Mouse (Mus musculus): ENCODE measurements around the gene Nectin2. TPM values are rescaled to one million over a fixed set of nuclear protein-coding genes. Genes with fewer than 3 reads are reported as not detected.

Nectin2 gene
- polyA plus RNA-seq, 1 experiment from 2014 or later, result 89.0 TPM

DNA sequence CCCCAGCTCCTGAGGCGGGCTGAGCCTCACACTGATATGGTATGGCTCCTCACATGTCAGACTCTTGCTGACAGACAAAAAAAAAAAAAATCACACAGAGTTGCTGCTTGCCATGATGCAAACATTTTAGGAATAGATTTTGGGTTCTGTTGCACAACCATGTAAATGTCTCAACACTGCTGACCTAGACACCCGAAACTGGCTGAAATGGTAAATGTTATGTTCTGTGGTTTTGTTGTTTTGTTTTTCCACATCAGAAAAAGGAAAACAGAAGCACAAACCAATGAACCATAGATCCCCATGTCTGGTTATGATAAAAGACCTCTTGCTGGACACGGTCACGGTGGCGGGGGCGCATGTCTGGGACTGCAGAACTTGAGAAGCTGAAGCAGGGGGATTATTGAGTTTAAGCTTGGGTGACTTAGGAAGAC, 66.5 kb downstream of the Nectin2 start:
- H3K4me3 ChIP-seq, result no peak overlapping the region
- H3K27me3 ChIP-seq (ENCODE audit: insufficient read depth, poor library complexity, severe bottlenecking), result no peaks in the 10 kb centered on the region
- no peak for DNase-seq (ENCODE audit: low spot score)
- H3K36me3 ChIP-seq, result no peaks in the 10 kb centered on the region
- H3K27ac ChIP-seq, result no peak overlapping the region
- WGBS, result 80% methylated on average over 6 of the region's 6 CpGs
- no peaks in the 10 kb centered on the region for H3K9me3 ChIP-seq
- no peaks in the 10 kb centered on the region for H3K4me1 ChIP-seq (replicated peaks)

DNA sequence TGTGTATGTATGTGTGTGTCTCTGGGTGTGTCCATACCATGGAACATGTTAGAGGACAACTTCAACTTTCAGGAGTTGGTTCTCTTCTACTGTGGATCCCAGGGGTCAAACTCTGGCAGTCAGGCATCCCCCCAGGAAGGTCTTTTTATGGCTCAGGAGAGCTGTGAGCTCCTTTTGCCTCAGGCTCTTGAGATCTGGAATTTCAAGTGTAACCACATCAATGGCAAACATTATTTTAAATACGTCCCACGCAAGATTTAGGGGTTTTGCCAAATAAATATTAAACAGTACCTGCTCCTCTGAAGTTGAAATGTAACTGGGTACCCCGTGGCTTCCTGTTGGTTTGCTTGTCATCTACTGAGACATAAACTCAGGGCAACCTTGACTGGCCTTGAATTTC, 67.3 kb downstream of the Nectin2 start:
- H3K27me3 ChIP-seq (ENCODE audit: insufficient read depth, poor library complexity, severe bottlenecking), result no peaks in the 10 kb centered on the region
- H3K4me1 ChIP-seq (replicated peaks), result no peaks in the 10 kb centered on the region
- H3K9me3 ChIP-seq, result no peaks in the 10 kb centered on the region
- no peak for DNase-seq (ENCODE audit: low spot score)
- WGBS, result 85% methylated on average over 3 of the region's 3 CpGs
- H3K4me3 ChIP-seq, result no peak overlapping the region
- H3K27ac ChIP-seq, result no peak overlapping the region
- H3K36me3 ChIP-seq, result no peaks in the 10 kb centered on the region

DNA sequence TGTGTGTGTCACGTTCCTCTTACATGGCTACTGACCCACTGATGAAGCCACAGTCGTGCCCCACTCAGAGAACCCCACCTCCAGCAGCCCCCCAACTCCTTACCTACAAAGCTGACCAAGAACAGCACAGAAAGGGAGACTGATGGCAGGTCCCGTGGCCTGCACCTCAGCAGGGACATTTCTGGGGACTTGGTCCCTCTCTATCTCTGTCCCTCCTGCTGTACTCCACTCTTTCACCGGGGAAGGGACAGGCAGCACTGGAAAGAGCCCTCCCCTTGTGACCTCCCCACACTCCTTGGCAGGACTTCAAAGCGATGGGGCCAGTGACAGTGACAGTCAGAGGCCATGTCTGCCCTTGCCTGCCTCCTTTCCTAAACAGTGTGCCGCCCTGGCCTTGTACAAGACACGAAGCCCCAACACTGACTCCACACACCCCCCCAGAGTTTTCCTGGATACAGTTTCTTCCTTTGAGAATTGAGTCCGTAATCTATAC, 69.0 kb downstream of the Nectin2 start, which contains the start of the genes Gm44805 and Apoc4:
Gene Gm44805, minus strand, starts transcription at position 222 of the 493 bp plus-strand sequence.
Gene Apoc4, minus strand, starts transcription at position 278 of the 493 bp plus-strand sequence.
- no peaks in the 10 kb centered on the region for H3K4me1 ChIP-seq (replicated peaks)
- 64% methylated on average over 8 of the region's 8 CpGs for WGBS
- no peak within 1 kb of the TSS for H3K27ac ChIP-seq
- no peak for DNase-seq (ENCODE audit: low spot score)
- H3K27me3 ChIP-seq (ENCODE audit: insufficient read depth, poor library complexity, severe bottlenecking), result no peaks in the 10 kb centered on the region
- no peaks in the 10 kb centered on the region for H3K36me3 ChIP-seq
- H3K4me3 ChIP-seq, result no peak within 1 kb of the TSS
- no peaks in the 10 kb centered on the region for H3K9me3 ChIP-seq

DNA sequence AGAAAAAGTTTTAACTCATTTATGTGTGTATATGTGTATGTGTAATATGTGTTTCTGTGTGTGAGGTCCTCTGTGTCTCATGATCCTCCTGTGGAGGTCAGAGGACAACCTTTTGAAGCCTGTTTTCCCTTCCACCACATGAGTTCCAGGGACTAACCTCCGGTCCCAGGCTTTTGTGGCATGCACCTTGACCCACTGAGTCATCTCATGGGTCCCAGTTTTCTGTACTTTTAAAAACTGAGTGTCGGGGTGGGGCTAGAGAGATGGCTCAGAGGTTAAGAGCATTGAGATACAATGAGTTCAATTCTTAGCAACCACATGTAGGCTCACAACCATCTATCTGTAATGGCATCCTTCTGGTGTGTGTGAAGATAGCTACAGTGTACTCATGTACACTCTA, 69.6 kb downstream of the Nectin2 start:
- no peaks in the 10 kb centered on the region for H3K4me1 ChIP-seq (replicated peaks)
- H3K27me3 ChIP-seq (ENCODE audit: insufficient read depth, poor library complexity, severe bottlenecking), result no peaks in the 10 kb centered on the region
- H3K9me3 ChIP-seq, result no peaks in the 10 kb centered on the region
- H3K36me3 ChIP-seq, result no peaks in the 10 kb centered on the region
- WGBS, result 85% methylated on average over 2 of the region's 2 CpGs
- H3K4me3 ChIP-seq, result no peak overlapping the region
- DNase-seq (ENCODE audit: low spot score), result no peak
- H3K27ac ChIP-seq, result no peak overlapping the region

DNA sequence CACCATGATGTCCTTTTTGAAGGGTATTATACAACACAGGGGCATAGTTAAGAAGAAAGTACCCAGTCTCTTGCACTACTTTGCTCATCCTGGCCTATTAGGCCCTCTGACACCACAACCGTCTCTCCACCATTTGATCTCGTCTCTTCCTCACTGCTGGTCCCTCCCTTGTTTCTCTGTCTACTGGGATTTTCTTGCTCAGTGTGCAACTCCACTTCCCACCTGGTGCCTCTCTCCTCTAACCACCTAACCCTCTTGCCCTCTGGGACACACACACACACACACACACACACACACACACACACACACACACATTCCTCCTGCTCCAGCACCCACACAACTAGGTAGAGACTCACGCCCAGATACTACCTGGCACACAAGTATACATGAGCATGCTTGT, 71.4 kb downstream of the Nectin2 start:
- no peaks in the 10 kb centered on the region for H3K9me3 ChIP-seq
- no peaks in the 10 kb centered on the region for H3K36me3 ChIP-seq
- WGBS, result 91% methylated on average over 3 of the region's 3 CpGs
- H3K27ac ChIP-seq, result no peak overlapping the region
- no peak overlapping the region for H3K4me3 ChIP-seq
- no peaks in the 10 kb centered on the region for H3K27me3 ChIP-seq (ENCODE audit: insufficient read depth, poor library complexity, severe bottlenecking)
- H3K4me1 ChIP-seq (replicated peaks), result no peaks in the 10 kb centered on the region
- DNase-seq (ENCODE audit: low spot score), result no peak

DNA sequence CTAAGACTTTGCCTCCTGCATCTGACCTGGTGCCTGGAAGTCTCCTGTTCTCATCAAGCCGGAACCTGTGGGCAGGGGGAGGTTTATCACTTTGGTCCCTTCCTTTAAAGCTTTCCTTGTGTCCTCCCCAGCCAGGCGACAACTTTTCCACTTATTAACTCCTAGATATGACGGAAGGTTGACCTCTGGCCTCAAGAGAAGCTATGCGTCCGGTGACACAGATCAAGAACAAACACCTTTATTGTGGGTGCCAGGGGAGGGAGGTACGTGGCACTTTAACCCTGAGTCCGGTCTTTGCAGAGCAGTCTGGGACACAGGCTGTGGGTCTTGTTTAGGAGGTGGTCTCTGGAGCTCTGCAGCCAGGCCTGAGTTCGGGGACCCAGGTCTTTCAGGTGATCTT, 72.4 kb downstream of the Nectin2 start, which contains the start of gene Apoc2:
Gene Apoc2, minus strand, starts transcription at position 70 of the 400 bp plus-strand sequence.
- no peaks in the 10 kb centered on the region for H3K4me1 ChIP-seq (replicated peaks)
- H3K4me3 ChIP-seq, result no peak within 1 kb of the TSS
- H3K36me3 ChIP-seq, result no peaks in the 10 kb centered on the region
- WGBS, result 75% methylated on average over 8 of the region's 8 CpGs
- H3K27me3 ChIP-seq (ENCODE audit: insufficient read depth, poor library complexity, severe bottlenecking), result no peaks in the 10 kb centered on the region
- no peak within 1 kb of the TSS for H3K27ac ChIP-seq
- DNase-seq (ENCODE audit: low spot score), result no peak
- no peaks in the 10 kb centered on the region for H3K9me3 ChIP-seq

DNA sequence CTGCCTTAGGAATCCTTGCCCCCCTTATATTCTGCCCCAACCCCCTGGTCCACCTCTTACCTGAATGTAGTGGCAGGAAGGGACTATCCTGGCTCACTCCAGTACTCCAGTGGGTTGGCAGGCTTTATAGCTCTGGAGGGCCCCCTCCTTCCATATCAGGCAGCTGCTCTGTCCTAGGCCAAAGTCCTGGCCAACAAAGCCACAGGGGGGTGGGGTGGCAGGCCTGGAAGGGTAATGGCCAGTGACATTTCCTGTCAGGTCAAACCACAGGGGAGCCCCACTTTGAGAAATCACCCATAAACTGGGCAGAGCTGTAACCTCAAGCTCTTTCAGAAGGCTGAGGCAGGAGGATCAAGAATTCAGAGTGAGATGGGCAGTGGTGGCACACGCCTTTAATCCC, 73.6 kb downstream of the Nectin2 start:
- Histone ChIP-seq H3K36me3 (no peaks in the 10 kb centered on the region), H3K27me3 (ENCODE audit: insufficient read depth, poor library complexity, severe bottlenecking) (no peaks in the 10 kb centered on the region), H3K4me3 (no peak overlapping the region), H3K9me3 (no peaks in the 10 kb centered on the region), H3K4me1 (replicated peaks) (no peaks in the 10 kb centered on the region), H3K27ac (no peak overlapping the region)
- WGBS, result 82% methylated on average over 1 of the region's 1 CpGs
- no peak for DNase-seq (ENCODE audit: low spot score)

DNA sequence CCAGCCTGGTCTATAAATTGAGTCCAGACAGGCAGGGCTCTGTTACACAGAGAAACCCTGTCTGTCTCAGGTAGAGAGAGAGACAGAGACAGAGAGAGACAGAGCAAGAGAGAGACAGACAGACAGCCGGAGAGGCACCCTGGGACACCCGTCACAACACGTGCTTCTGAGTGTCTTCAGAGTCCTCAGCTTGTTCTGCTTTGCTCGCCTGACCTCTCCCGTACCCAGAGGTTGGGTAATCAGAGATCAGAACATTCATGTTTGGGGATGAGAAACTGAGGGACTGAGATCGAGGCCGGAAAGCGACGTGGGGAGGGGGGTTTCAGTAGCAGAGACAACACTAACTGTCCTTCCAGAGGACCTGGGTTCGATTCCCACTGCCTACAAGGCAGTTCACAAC, 74.5 kb downstream of the Nectin2 start:
- 81% methylated on average over 10 of the region's 10 CpGs for WGBS
- H3K4me1 ChIP-seq (replicated peaks), result no peaks in the 10 kb centered on the region
- no peaks in the 10 kb centered on the region for H3K27me3 ChIP-seq (ENCODE audit: insufficient read depth, poor library complexity, severe bottlenecking)
- H3K9me3 ChIP-seq, result no peaks in the 10 kb centered on the region
- H3K36me3 ChIP-seq, result no peaks in the 10 kb centered on the region
- no peak overlapping the region for H3K27ac ChIP-seq
- no peak for DNase-seq (ENCODE audit: low spot score)
- no peak overlapping the region for H3K4me3 ChIP-seq

DNA sequence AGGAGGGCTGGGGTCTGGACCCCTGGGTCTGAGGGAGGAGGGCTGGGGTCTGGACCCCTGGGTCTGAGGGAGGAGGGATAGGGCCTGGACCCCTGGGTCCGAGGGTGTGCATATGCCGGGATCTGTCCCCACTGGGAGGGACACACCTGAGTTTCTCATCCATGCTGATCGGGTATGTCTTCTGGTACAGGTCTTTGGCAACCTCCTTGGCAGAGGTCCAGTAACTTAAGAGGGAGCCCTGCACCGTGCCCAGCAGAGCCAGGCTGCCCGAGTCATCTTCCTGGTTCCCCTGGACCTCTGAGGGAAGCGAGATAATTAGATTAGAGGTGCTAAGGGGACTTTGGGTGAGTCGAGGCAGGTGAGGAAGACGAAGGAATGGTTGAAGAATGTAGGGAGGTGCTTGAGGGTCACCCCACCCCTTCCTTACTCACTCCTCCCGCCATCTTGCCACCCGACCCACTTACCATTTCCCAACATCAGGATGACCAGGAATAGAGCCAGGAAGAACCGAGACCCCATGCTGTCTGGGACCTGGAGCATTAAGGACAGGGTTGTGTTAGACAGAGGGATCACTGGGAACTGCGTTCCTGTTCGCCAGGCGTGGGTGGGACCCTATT, 77.1 kb downstream of the Nectin2 start:
- Histone ChIP-seq H3K27me3 (ENCODE audit: insufficient read depth, poor library complexity, severe bottlenecking) (no peaks in the 10 kb centered on the region), H3K4me3 (no peak overlapping the region), H3K36me3 (no peaks in the 10 kb centered on the region), H3K9me3 (no peaks in the 10 kb centered on the region), H3K4me1 (replicated peaks) (peaks cover 6% of the 10 kb centered on the region), H3K27ac (no peak overlapping the region)
- WGBS, result 73% methylated on average over 14 of the region's 14 CpGs
- DNase-seq (ENCODE audit: low spot score), result no peak

DNA sequence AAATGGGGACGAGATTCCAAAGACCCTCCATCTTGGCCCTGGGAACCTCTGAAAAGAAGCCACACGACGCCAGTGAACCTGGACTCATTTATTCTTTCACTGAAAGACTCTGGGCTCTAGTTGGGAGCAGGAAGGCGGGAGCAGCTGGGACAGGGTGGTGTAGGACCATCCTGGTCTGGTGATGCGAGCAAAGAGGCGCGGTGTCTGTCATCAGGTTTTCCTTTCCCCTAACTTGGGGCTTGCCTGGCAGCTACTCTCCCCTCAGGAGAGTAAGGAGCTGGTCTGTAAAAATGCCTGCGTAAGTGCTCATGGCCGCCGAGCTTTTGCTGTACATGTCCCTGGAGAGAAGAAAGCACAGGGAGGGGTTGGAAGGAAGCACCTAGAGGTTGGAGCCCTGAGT, 78.8 kb downstream of the Nectin2 start:
- no peaks in the 10 kb centered on the region for H3K9me3 ChIP-seq
- no peak for DNase-seq (ENCODE audit: low spot score)
- H3K36me3 ChIP-seq, result no peaks in the 10 kb centered on the region
- H3K4me1 ChIP-seq (replicated peaks), result peaks cover 6% of the 10 kb centered on the region
- H3K27me3 ChIP-seq (ENCODE audit: insufficient read depth, poor library complexity, severe bottlenecking), result no peaks in the 10 kb centered on the region
- WGBS, result 76% methylated on average over 10 of the region's 10 CpGs
- no peak overlapping the region for H3K4me3 ChIP-seq
- H3K27ac ChIP-seq, result no peak overlapping the region

DNA sequence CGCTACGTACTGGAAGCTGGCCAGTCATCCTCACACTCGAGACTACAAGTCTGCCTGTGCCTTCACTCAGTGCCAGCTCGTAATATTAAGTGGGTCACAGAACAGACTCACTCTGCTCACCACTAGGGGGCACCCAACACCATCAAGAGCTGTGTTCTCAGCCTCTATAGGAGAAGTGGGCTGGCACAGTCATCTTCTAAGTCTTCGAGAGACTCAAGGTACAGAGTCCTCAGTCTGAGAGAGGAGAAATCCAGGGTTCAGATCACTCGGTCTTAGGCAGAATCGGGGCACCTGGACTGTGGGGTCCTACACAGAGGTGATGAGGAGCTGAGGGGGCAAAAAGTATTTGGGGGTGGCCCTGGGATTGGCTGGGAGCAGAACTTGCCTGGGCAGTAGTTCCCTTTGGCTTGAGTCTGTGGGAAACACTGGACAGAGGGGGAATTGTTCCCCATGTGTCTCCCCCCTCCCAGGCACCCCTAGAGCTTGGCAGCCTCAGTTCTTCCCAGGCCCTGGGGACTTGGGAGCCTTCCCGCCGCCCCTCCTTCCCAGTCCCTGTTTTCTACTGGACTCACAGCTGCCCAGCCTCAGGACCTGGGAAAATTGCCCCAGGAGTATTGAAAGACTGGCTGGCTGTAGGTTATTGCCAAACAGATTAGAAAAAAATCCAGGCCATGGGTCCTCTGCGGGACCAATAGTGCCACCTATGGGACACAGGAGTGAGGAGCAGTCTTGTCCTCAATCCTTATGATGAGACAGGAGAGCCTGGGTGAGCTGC, 81.1 kb downstream of the Nectin2 start:
- H3K36me3 ChIP-seq, result no peaks in the 10 kb centered on the region
- peak; percentile 89 for DNase-seq (ENCODE audit: low spot score)
- no peaks in the 10 kb centered on the region for H3K27me3 ChIP-seq (ENCODE audit: insufficient read depth, poor library complexity, severe bottlenecking)
- whole genome bisulfite sequencing, result 10% methylated on average over 10 of the region's 10 CpGs
- no peaks in the 10 kb centered on the region for H3K9me3 ChIP-seq
- peaks cover 17% of the 10 kb centered on the region for H3K4me1 ChIP-seq (replicated peaks)
- peak overlapping the region; percentile 73 for H3K27ac ChIP-seq
- H3K4me3 ChIP-seq, result peak overlapping the region; percentile 20; the same call in 1 of the 2 replicates

DNA sequence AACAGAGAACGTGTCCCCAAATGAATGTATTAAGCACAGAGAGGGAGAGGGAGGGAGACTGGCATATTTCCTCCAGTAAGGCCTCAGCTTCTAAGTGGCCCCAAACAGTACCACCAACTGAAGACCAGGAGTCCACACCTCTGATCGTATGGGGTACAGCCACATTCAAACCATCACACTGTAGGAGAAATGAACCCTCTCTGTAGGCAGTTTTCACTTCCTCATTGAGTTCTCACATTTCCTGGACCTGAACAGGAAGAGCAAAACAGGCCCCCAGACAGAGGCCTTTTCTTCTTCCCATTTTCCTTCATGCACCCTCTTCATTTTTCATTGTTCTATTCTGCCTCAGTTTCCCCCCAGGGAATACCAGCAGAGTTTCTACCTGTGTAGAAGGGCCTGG, 82.8 kb downstream of the Nectin2 start:
- no peak for DNase-seq (ENCODE audit: low spot score)
- no peak overlapping the region for H3K27ac ChIP-seq
- H3K9me3 ChIP-seq, result no peaks in the 10 kb centered on the region
- no peak overlapping the region for H3K4me3 ChIP-seq
- no peaks in the 10 kb centered on the region for H3K27me3 ChIP-seq (ENCODE audit: insufficient read depth, poor library complexity, severe bottlenecking)
- peaks cover 31% of the 10 kb centered on the region for H3K4me1 ChIP-seq (replicated peaks)
- WGBS, result 81% methylated on average over 2 of the region's 2 CpGs
- H3K36me3 ChIP-seq, result peaks cover 6% of the 10 kb centered on the region

DNA sequence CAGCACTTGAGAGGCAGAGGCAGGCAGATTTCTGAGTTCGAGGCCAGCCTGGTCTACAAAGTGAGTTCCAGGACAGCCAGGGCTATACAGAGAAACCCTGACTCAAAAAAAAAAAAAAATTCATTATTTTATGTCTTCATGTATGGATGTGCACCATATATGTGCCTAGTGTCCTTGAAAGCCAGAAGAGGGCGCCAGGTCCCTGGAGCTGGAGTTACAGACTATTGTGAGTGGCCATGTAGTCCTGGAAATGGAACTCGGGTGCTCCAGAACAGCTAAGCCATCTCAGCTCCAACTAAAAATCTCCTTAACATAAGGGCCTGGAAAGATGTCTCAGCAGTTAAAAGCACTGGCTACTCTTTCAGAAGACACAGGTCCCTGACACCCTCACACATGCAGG, 83.5 kb downstream of the Nectin2 start:
- no peak overlapping the region for H3K4me3 ChIP-seq
- H3K27ac ChIP-seq, result no peak overlapping the region
- peaks cover 31% of the 10 kb centered on the region for H3K4me1 ChIP-seq (replicated peaks)
- no peak for DNase-seq (ENCODE audit: low spot score)
- no peaks in the 10 kb centered on the region for H3K9me3 ChIP-seq
- WGBS, result 66% methylated on average over 3 of the region's 3 CpGs
- no peaks in the 10 kb centered on the region for H3K27me3 ChIP-seq (ENCODE audit: insufficient read depth, poor library complexity, severe bottlenecking)
- H3K36me3 ChIP-seq, result peaks cover 13% of the 10 kb centered on the region
